Mouse (Mus musculus) neutrophil, adult 5-6 weeks (primary cell): Measurements from ENCODE around the gene Pgm2l1. TPM values are rescaled to one million over a fixed set of nuclear protein-coding genes. Genes with fewer than 3 reads are reported as not detected.
"Not testable (repeated sequence)": the region's sequence is repeated elsewhere in the genome, so short reads cannot be mapped to it uniquely, and the experiment has no call there.

ENCODE experiments used
- ATAC-seq: fragments of 151-379, 151-347 bp; 2 replicates; pipeline ENCODE4 v1.8.0; 2017; ENCODE audit warnings: mild to moderate bottlenecking, moderate TSS enrichment; ENCODE audit not compliant: insufficient number of reproducible peaks, poor library complexity, low FRiP score, severe bottlenecking; ENCODE audit errors: extremely low read depth
- total RNA-seq: library from RNA; stranded (forward); fragments of 200-1000 nt; gene quantifications from 2 replicates; pipeline ENCODE4 v1.2.3, GENCODE M21; 2017

Pgm2l1 gene
- total RNA-seq, 1 experiment from 2014 or later, result 13.8 TPM

- no peak for ATAC-seq
Measured at GRCm38 (mm10) chr7:100216601-100217565, 10.3 kb upstream of the Pgm2l1 start.

- ATAC-seq, result no peak
Measured at GRCm38 (mm10) chr7:100227896-100228525, 817 bp downstream of the Pgm2l1 start.

GRCm38 (mm10) chr7:100228957-100229356 is 1.8 kb downstream of the Pgm2l1 start:
- ATAC-seq, result no peak

- no peak for ATAC-seq
Measured at GRCm38 (mm10) chr7:100230646-100231045, 3.5 kb downstream of the Pgm2l1 start.

- ATAC-seq, result no peak
Measured at GRCm38 (mm10) chr7:100231661-100232060, 4.5 kb downstream of the Pgm2l1 start.

- no peak for ATAC-seq
Measured at GRCm38 (mm10) chr7:100233681-100234080, 6.5 kb downstream of the Pgm2l1 start.

GRCm38 (mm10) chr7:100234264-100234885 is 7.2 kb downstream of the Pgm2l1 start:
- ATAC-seq, result peak; percentile 56; the same call in 1 of the 2 replicates

GRCm38 (mm10) chr7:100238271-100238670 is 11.1 kb downstream of the Pgm2l1 start:
- ATAC-seq, result no peak

- ATAC-seq, result no peak
Measured at GRCm38 (mm10) chr7:100240601-100241000, 13.4 kb downstream of the Pgm2l1 start.

- ATAC-seq, result no peak
Measured at GRCm38 (mm10) chr7:100243007-100243406, 15.8 kb downstream of the Pgm2l1 start.

- ATAC-seq, result no peak
Measured at GRCm38 (mm10) chr7:100244225-100244624, 17.0 kb downstream of the Pgm2l1 start.

- ATAC-seq, result no peak
Measured at GRCm38 (mm10) chr7:100245176-100245575, 18.0 kb downstream of the Pgm2l1 start.

GRCm38 (mm10) chr7:100250667-100251066 is 23.5 kb downstream of the Pgm2l1 start:
- no peak for ATAC-seq

- no peak for ATAC-seq
Measured at GRCm38 (mm10) chr7:100262350-100262749, 35.2 kb downstream of the Pgm2l1 start.

GRCm38 (mm10) chr7:100264934-100265333 is 37.7 kb downstream of the Pgm2l1 start:
- ATAC-seq, result not testable (repeated sequence)

GRCm38 (mm10) chr7:100272369-100272768 is 45.2 kb downstream of the Pgm2l1 start:
- ATAC-seq, result no peak

- ATAC-seq, result no peak
Measured at GRCm38 (mm10) chr7:100274507-100274906, 47.3 kb downstream of the Pgm2l1 start.

- no peak for ATAC-seq
Measured at GRCm38 (mm10) chr7:100276397-100276796, 49.2 kb downstream of the Pgm2l1 start.

GRCm38 (mm10) chr7:100279803-100280202 is 52.6 kb downstream of the Pgm2l1 start:
- no peak for ATAC-seq

GRCm38 (mm10) chr7:100281596-100281995 is 54.4 kb downstream of the Pgm2l1 start:
- ATAC-seq, result no peak
